Mouse (Mus musculus) brain, embryonic 18.5 days (tissue): ENCODE data around the gene Tdrd5.
A peak's percentile ranks its signal among the peaks of the same experiment; 100 is the strongest.
"Not testable (repeated sequence)": the region's sequence is repeated elsewhere in the genome, so short reads cannot be mapped to it uniquely, and the experiment has no call there.

Experiments
- DNase-seq: peaks from one replicate; pipeline ENCODE4 v3.0.0-alpha.2; 2012; ENCODE audit warnings: low read depth, low spot score

Tdrd5 gene

GRCm38 (mm10) chr1:156302911-156303749, at the start of gene Tdrd5:
Gene Tdrd5 (minus strand): TSS chr1:156303664.
- peak; percentile 10 for DNase-seq

- no peak for DNase-seq
Observed at GRCm38 (mm10) chr1:156352466-156352865, 49.0 kb upstream of the Tdrd5 start.

- no peak for DNase-seq
Observed at GRCm38 (mm10) chr1:156350441-156350840, 47.0 kb upstream of the Tdrd5 start.

- DNase-seq: no peak
Observed at GRCm38 (mm10) chr1:156349031-156349430, 45.6 kb upstream of the Tdrd5 start.

GRCm38 (mm10) chr1:156345633-156346032, 42.2 kb upstream of the Tdrd5 start:
- no peak for DNase-seq

GRCm38 (mm10) chr1:156344433-156344832, 41.0 kb upstream of the Tdrd5 start:
- DNase-seq: no peak

GRCm38 (mm10) chr1:156340847-156341246, 37.4 kb upstream of the Tdrd5 start:
- no peak for DNase-seq

GRCm38 (mm10) chr1:156323126-156323525, 19.7 kb upstream of the Tdrd5 start:
- no peak for DNase-seq

GRCm38 (mm10) chr1:156310630-156311029, 7.2 kb upstream of the Tdrd5 start, which contains the start of gene Nphs2:
Gene Nphs2 (plus strand): TSS chr1:156310727.
- DNase-seq: no peak

- DNase-seq: no peak
Observed at GRCm38 (mm10) chr1:156308595-156308994, 5.1 kb upstream of the Tdrd5 start.

GRCm38 (mm10) chr1:156290016-156290415, 13.4 kb downstream of the Tdrd5 start:
- DNase-seq: no peak

- not testable (repeated sequence) for DNase-seq
Observed at GRCm38 (mm10) chr1:156289222-156289587, 14.3 kb downstream of the Tdrd5 start.

GRCm38 (mm10) chr1:156288556-156289221, 14.8 kb downstream of the Tdrd5 start:
- no peak for DNase-seq

- DNase-seq: no peak
Observed at GRCm38 (mm10) chr1:156285541-156285896, 17.9 kb downstream of the Tdrd5 start.

- DNase-seq: no peak
Observed at GRCm38 (mm10) chr1:156284851-156285540, 18.5 kb downstream of the Tdrd5 start.

GRCm38 (mm10) chr1:156284207-156284606, 19.3 kb downstream of the Tdrd5 start:
- DNase-seq: no peak

- no peak for DNase-seq
Observed at GRCm38 (mm10) chr1:156280131-156280530, 23.3 kb downstream of the Tdrd5 start.

GRCm38 (mm10) chr1:156273647-156274046, 29.8 kb downstream of the Tdrd5 start:
- DNase-seq: no peak

- DNase-seq: peak; percentile 22
Observed at GRCm38 (mm10) chr1:156271654-156272053, 31.8 kb downstream of the Tdrd5 start.

- DNase-seq: no peak
Observed at GRCm38 (mm10) chr1:156270471-156270870, 33.0 kb downstream of the Tdrd5 start.

- DNase-seq: not testable (repeated sequence)
Observed at GRCm38 (mm10) chr1:156268546-156268945, 34.9 kb downstream of the Tdrd5 start.

- no peak for DNase-seq
Observed at GRCm38 (mm10) chr1:156263946-156264345, 39.5 kb downstream of the Tdrd5 start.
